Mouse (Mus musculus) midbrain, embryonic 11.5 days (tissue): ENCODE data around the gene Tbx6. TPM values are rescaled to one million over a fixed set of nuclear protein-coding genes. Genes with fewer than 3 reads are reported as not detected.

Experiments used
- ATAC-seq: fragments of 200-750 bp; cut with Nextera tagmentation; 2 replicates; pipeline ENCODE4 v1.8.0; 2017; ENCODE audit warnings: moderate TSS enrichment, moderate library complexity; ENCODE audit not compliant: low FRiP score
- DNase-seq: peaks from one replicate; pipeline ENCODE4 v3.0.0; 2015; ENCODE audit warnings: low spot score; ENCODE audit errors: missing footprints
- H3K27ac ChIP-seq: fragments of 300-500 bp; sonication (generic); 2 replicates; pipeline ENCODE4 v1.5.1; 2014; ENCODE audit warnings: low read depth, low read length
- H3K27me3 ChIP-seq: fragments of 300-500 bp; sonication (generic); 2 replicates; pipeline ENCODE4 v1.6.1; 2014; ENCODE audit warnings: mild to moderate bottlenecking, low read length, moderate library complexity, mixed read lengths; ENCODE audit not compliant: control insufficient read depth, insufficient read depth
- H3K36me3 ChIP-seq: fragments of 300-500 bp; sonication (generic); 2 replicates; pipeline ENCODE4 v1.6.1; 2014; ENCODE audit warnings: mild to moderate bottlenecking, low read length, moderate library complexity, mixed read lengths; ENCODE audit not compliant: control insufficient read depth, insufficient read depth
- H3K4me1 ChIP-seq: fragments of 300-500 bp; sonication (generic); 2 replicates; pipeline ENCODE4 v1.6.1; 2014; ENCODE audit warnings: low read length; ENCODE audit not compliant: control insufficient read depth, insufficient read depth
- H3K4me2 ChIP-seq: fragments of 300-500 bp; sonication (generic); 2 replicates; pipeline ENCODE4 v1.6.1; 2014; ENCODE audit warnings: mild to moderate bottlenecking, moderate library complexity
- H3K4me3 ChIP-seq: fragments of 300-500 bp; sonication (generic); 2 replicates; pipeline ENCODE4 v1.5.1; 2014; ENCODE audit warnings: low read depth, low read length
- H3K9ac ChIP-seq: fragments of 300-500 bp; sonication (generic); 2 replicates; pipeline ENCODE4 v1.6.1; 2014; ENCODE audit warnings: low read length
- H3K9me3 ChIP-seq: fragments of 300-500 bp; sonication (generic); 2 replicates; pipeline ENCODE4 v1.6.1; 2016; ENCODE audit warnings: low read length; ENCODE audit not compliant: control insufficient read depth
- WGBS: fragments of 180-500 bp; shearing (Covaris S2); extraction: QIAGEN DNeasy Blood & Tissue Kit; methylation state at CpG from one replicate; pipeline ENCODE4 v1.1.7; 2014; 5-methylcytosine and 5-hydroxymethylcytosine counted together
- polyA plus RNA-seq: library from polyadenylated mRNA; unstranded; fragments of >200 nt; fragmentation: Nextera tagmentation; extraction: Ambion mirVana; gene quantifications from 2 replicates; pipeline ENCODE4 v1.2.1, GENCODE M21; 2014

The Tbx6 gene
- polyA plus RNA-seq: 0.20 and 0.43 TPM in 2 replicates

GRCm38 (mm10) chr7:126780971-126781635 lies at the start of gene Tbx6:
Tbx6 (plus strand) TSS chr7:126781483.
- Histone ChIP-seq H3K4me3 (peak within 1 kb of the TSS; percentile 39), H3K4me1 (peaks cover 27% of the 10 kb centered on the region), H3K9ac (peak within 1 kb of the TSS; percentile 67), H3K4me2 (peak within 1 kb of the TSS; percentile 92), H3K36me3 (peaks cover 9% of the 10 kb centered on the region), H3K9me3 (no peaks in the 10 kb centered on the region), H3K27me3 (no peaks in the 10 kb centered on the region), H3K27ac (no peak within 1 kb of the TSS; the same call in 1 of the 2 replicates)
- peak; percentile 31 for ATAC-seq
- 9% methylated on average over 22 of the region's 22 CpGs for WGBS
- DNase-seq: peak; percentile 81

- Histone ChIP-seq H3K36me3 (no peaks in the 10 kb centered on the region), H3K4me1 (no peaks in the 10 kb centered on the region), H3K4me2 (no peak overlapping the region), H3K27me3 (no peaks in the 10 kb centered on the region), H3K9ac (no peak overlapping the region), H3K4me3 (no peak overlapping the region), H3K27ac (no peak overlapping the region), H3K9me3 (no peaks in the 10 kb centered on the region)
- no peak for ATAC-seq
- WGBS: 82% methylated on average over 8 of the region's 8 CpGs
- no peak for DNase-seq
Observed at GRCm38 (mm10) chr7:126736122-126736521, 45.2 kb upstream of the Tbx6 start.

- Histone ChIP-seq H3K9ac (no peak overlapping the region), H3K4me1 (no peaks in the 10 kb centered on the region)
- 85% methylated on average over 17 of the region's 17 CpGs for WGBS
Observed at GRCm38 (mm10) chr7:126739551-126739950, 41.7 kb upstream of the Tbx6 start.

GRCm38 (mm10) chr7:126740132-126740735 lies 41.0 kb upstream of the Tbx6 start:
- no peak overlapping the region for H3K9ac ChIP-seq
- H3K4me3 ChIP-seq: no peak overlapping the region
- H3K36me3 ChIP-seq: no peaks in the 10 kb centered on the region
- H3K9me3 ChIP-seq: no peaks in the 10 kb centered on the region
- no peaks in the 10 kb centered on the region for H3K27me3 ChIP-seq
- DNase-seq (no peak), ATAC-seq (no peak)
- no peaks in the 10 kb centered on the region for H3K4me1 ChIP-seq
- H3K4me2 ChIP-seq: no peak overlapping the region
- WGBS: 79% methylated on average over 13 of the region's 13 CpGs
- H3K27ac ChIP-seq: no peak overlapping the region

More at GRCm38 (mm10) chr7:126739551-126739950, 41.7 kb upstream of the Tbx6 start:
- Histone ChIP-seq H3K4me3 (no peak overlapping the region), H3K4me2 (no peak overlapping the region), H3K27ac (no peak overlapping the region), H3K9me3 (no peaks in the 10 kb centered on the region), H3K36me3 (no peaks in the 10 kb centered on the region), H3K27me3 (no peaks in the 10 kb centered on the region)
- no peak for ATAC-seq
- no peak for DNase-seq

- no peak for ATAC-seq
- no peaks in the 10 kb centered on the region for H3K9me3 ChIP-seq
- no peak overlapping the region for H3K4me3 ChIP-seq
- no peaks in the 10 kb centered on the region for H3K27me3 ChIP-seq
- WGBS: 85% methylated on average over 5 of the region's 5 CpGs
- no peaks in the 10 kb centered on the region for H3K36me3 ChIP-seq
- no peak overlapping the region for H3K27ac ChIP-seq
- no peak overlapping the region for H3K9ac ChIP-seq
- DNase-seq: no peak
- no peak overlapping the region for H3K4me2 ChIP-seq
- no peaks in the 10 kb centered on the region for H3K4me1 ChIP-seq
Observed at GRCm38 (mm10) chr7:126740977-126741376, 40.3 kb upstream of the Tbx6 start.

- Histone ChIP-seq H3K27me3 (no peaks in the 10 kb centered on the region), H3K4me2 (no peak overlapping the region), H3K27ac (no peak overlapping the region), H3K36me3 (no peaks in the 10 kb centered on the region), H3K4me1 (no peaks in the 10 kb centered on the region), H3K9me3 (no peaks in the 10 kb centered on the region), H3K4me3 (no peak overlapping the region), H3K9ac (no peak overlapping the region)
- no peak for DNase-seq
- ATAC-seq: no peak
- 89% methylated on average over 5 of the region's 5 CpGs for WGBS
Observed at GRCm38 (mm10) chr7:126741452-126741851, 39.8 kb upstream of the Tbx6 start.

- H3K27me3 ChIP-seq: no peaks in the 10 kb centered on the region
- 90% methylated on average over 13 of the region's 13 CpGs for WGBS
- no peak for ATAC-seq
- H3K9ac ChIP-seq: no peak overlapping the region
- DNase-seq: no peak
- no peak overlapping the region for H3K27ac ChIP-seq
- no peak overlapping the region for H3K4me3 ChIP-seq
- no peak overlapping the region for H3K4me2 ChIP-seq
- H3K36me3 ChIP-seq: no peaks in the 10 kb centered on the region
- no peaks in the 10 kb centered on the region for H3K4me1 ChIP-seq
- H3K9me3 ChIP-seq: no peaks in the 10 kb centered on the region
Observed at GRCm38 (mm10) chr7:126741964-126742482, 39.3 kb upstream of the Tbx6 start.

GRCm38 (mm10) chr7:126746066-126746465 lies 35.2 kb upstream of the Tbx6 start:
- Histone ChIP-seq H3K27me3 (no peaks in the 10 kb centered on the region), H3K4me3 (no peak overlapping the region), H3K36me3 (no peaks in the 10 kb centered on the region), H3K4me1 (no peaks in the 10 kb centered on the region), H3K9me3 (no peaks in the 10 kb centered on the region), H3K9ac (no peak overlapping the region), H3K4me2 (no peak overlapping the region), H3K27ac (no peak overlapping the region)
- ATAC-seq: no peak
- 92% methylated on average over 12 of the region's 12 CpGs for WGBS
- DNase-seq: no peak

GRCm38 (mm10) chr7:126746798-126747197 lies 34.5 kb upstream of the Tbx6 start:
- no peak overlapping the region for H3K27ac ChIP-seq
- no peak overlapping the region for H3K4me2 ChIP-seq
- DNase-seq: no peak
- ATAC-seq: no peak
- no peaks in the 10 kb centered on the region for H3K27me3 ChIP-seq
- no peaks in the 10 kb centered on the region for H3K36me3 ChIP-seq
- no peak overlapping the region for H3K9ac ChIP-seq
- H3K4me1 ChIP-seq: no peaks in the 10 kb centered on the region
- WGBS: 43% methylated on average over 6 of the region's 6 CpGs
- H3K9me3 ChIP-seq: no peaks in the 10 kb centered on the region
- H3K4me3 ChIP-seq: no peak overlapping the region
